Mouse (Mus musculus) frontal cortex, postnatal 10 days (tissue): ENCODE data around the gene Eef1g.

ENCODE experiments used
- DNase-seq, 2 experiments: peaks; one replicate each; pipeline ENCODE4 v3.0.0; 2022; ENCODE audit warnings: low spot score in 2 of 2, mixed read lengths in 1 of 2

The Eef1g gene

GRCm38 (mm10) chr19:9025562-9026257 lies 58.9 kb downstream of the Eef1g start:
- no peak for DNase-seq

DNA sequence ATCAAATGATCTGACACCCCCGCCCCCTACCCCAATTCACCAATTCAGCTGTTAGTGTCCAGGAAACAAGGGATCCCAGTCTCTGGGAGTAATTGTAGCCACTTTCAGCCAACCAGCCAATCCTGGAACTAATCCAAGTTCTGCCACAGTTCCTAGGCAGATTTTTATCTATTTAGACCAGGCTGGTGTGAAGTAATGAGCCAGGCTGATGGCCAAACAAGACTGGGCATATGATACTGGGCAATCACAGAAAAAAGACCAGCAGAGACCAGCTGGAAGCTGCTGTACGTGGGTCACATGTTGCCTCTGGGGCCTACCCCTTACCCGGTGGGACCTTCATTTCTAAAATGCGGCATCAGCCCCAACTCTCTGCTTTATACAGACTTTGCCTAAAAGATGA lies 59.8 kb downstream of the Eef1g start:
- DNase-seq = no peak

- DNase-seq = no peak
Measured at GRCm38 (mm10) chr19:9027795-9028194, 61.0 kb downstream of the Eef1g start.
